22 mouse cellular contexts compared by ENCODE assay signal in genomic region chr8:18217599-18217998, GRCm38 (mm10).
A peak's percentile ranks its signal among the peaks of the same experiment; 100 is the strongest.
DNase-seq lines count a peak whose midpoint lies in the region; ATAC-seq and TF ChIP-seq lines count a peak whose summit lies in the region.
"Had no signal": no experiment of that assay in that cellular context is flagged by ENCODE, and none has a peak within 500 bp of the region (broad histone marks: within the 10 kb centered on the region; RNA-seq: fewer than 3 reads in every experiment).

No protein-coding gene starts in this region.

- H3K36me3 ChIP-seq in forebrain, embryonic 14.5 days (ENCODE audit: control insufficient read depth, insufficient read depth, low read length), result no peaks in the 10 kb centered on the region
- no peaks in the 10 kb centered on the region for H3K36me3 ChIP-seq in forebrain, embryonic 11.5 days (ENCODE audit: control insufficient read depth, insufficient read depth, low read length)
- no peaks in the 10 kb centered on the region for H3K36me3 ChIP-seq in hindbrain, postnatal 0 days (ENCODE audit: insufficient read depth, low read length)
- H3K36me3 ChIP-seq in hindbrain, embryonic 13.5 days, result no peaks in the 10 kb centered on the region
- H3K36me3 ChIP-seq in midbrain, postnatal 0 days (ENCODE audit: insufficient read depth, low read length), result no peaks in the 10 kb centered on the region
- H3K36me3 ChIP-seq in midbrain, embryonic 16.5 days (ENCODE audit: control insufficient read depth, insufficient read depth, low read length), result no peaks in the 10 kb centered on the region
- H3K36me3 ChIP-seq: forebrain, embryonic 10.5 days; heart, embryonic 10.5 days; heart, embryonic 13.5 days; hindbrain, embryonic 15.5 days; intestine, embryonic 15.5 days had no signal

- no peaks in the 10 kb centered on the region for H3K9me3 ChIP-seq in forebrain, embryonic 14.5 days (replicated peaks; ENCODE audit: control insufficient read depth, low read length)
- H3K9me3 ChIP-seq in forebrain, embryonic 11.5 days (ENCODE audit: control insufficient read depth, low read length), result no peaks in the 10 kb centered on the region
- H3K9me3 ChIP-seq in hindbrain, postnatal 0 days (ENCODE audit: low read length), result no peaks in the 10 kb centered on the region
- H3K9me3 ChIP-seq in hindbrain, embryonic 13.5 days, result no peaks in the 10 kb centered on the region
- H3K9me3 ChIP-seq in midbrain, postnatal 0 days (ENCODE audit: low read length), result no peaks in the 10 kb centered on the region
- H3K9me3 ChIP-seq in midbrain, embryonic 16.5 days (replicated peaks; ENCODE audit: control insufficient read depth, low read length, poor library complexity, severe bottlenecking), result no peaks in the 10 kb centered on the region
- H3K9me3 ChIP-seq: forebrain, embryonic 10.5 days; heart, embryonic 10.5 days; heart, embryonic 13.5 days; hindbrain, embryonic 15.5 days; intestine, embryonic 15.5 days had no signal

- no peaks in the 10 kb centered on the region for H3K27me3 ChIP-seq in forebrain, embryonic 14.5 days (replicated peaks; ENCODE audit: control insufficient read depth, insufficient read depth, low read length)
- H3K27me3 ChIP-seq in forebrain, embryonic 11.5 days (ENCODE audit: control insufficient read depth, insufficient read depth, low read length), result no peaks in the 10 kb centered on the region
- no peaks in the 10 kb centered on the region for H3K27me3 ChIP-seq in hindbrain, postnatal 0 days (ENCODE audit: insufficient read depth, low read length)
- no peaks in the 10 kb centered on the region for H3K27me3 ChIP-seq in hindbrain, embryonic 13.5 days
- no peaks in the 10 kb centered on the region for H3K27me3 ChIP-seq in midbrain, postnatal 0 days (ENCODE audit: insufficient read depth, low read length)
- H3K27me3 ChIP-seq in midbrain, embryonic 16.5 days (ENCODE audit: control insufficient read depth, insufficient read depth, low read depth, low read length), result no peaks in the 10 kb centered on the region
- H3K27me3 ChIP-seq: heart, embryonic 13.5 days; hindbrain, embryonic 15.5 days; intestine, embryonic 15.5 days had no signal

- 0 out of 2 replicates have a peak, but pooled peaks cover 2% of the 10 kb centered on the region for H3K4me1 ChIP-seq in forebrain, embryonic 14.5 days (ENCODE audit: control insufficient read depth, insufficient read depth, low read length)
- H3K4me1 ChIP-seq in forebrain, embryonic 11.5 days (replicated peaks; ENCODE audit: control insufficient read depth, insufficient read depth, low read length), result no peaks in the 10 kb centered on the region
- no peaks in the 10 kb centered on the region for H3K4me1 ChIP-seq in hindbrain, postnatal 0 days (ENCODE audit: insufficient read depth, low read length)
- no peaks in the 10 kb centered on the region for H3K4me1 ChIP-seq in hindbrain, embryonic 13.5 days (replicated peaks)
- no peaks in the 10 kb centered on the region for H3K4me1 ChIP-seq in midbrain, postnatal 0 days (ENCODE audit: insufficient read depth, low read length)
- H3K4me1 ChIP-seq in midbrain, embryonic 16.5 days (ENCODE audit: control insufficient read depth, insufficient read depth, low read length), result no peaks in the 10 kb centered on the region
- H3K4me1 ChIP-seq: forebrain, embryonic 10.5 days; heart, embryonic 10.5 days; heart, embryonic 13.5 days; hindbrain, embryonic 15.5 days; intestine, embryonic 15.5 days had no signal

- H3K4me3 ChIP-seq in forebrain, embryonic 14.5 days (ENCODE audit: low read depth, low read length), result no peak overlapping the region
- H3K4me3 ChIP-seq in forebrain, embryonic 11.5 days (ENCODE audit: low read depth, low read length), result no peak overlapping the region
- H3K4me3 ChIP-seq in hindbrain, postnatal 0 days (ENCODE audit: low read length), result no peak overlapping the region
- H3K4me3 ChIP-seq in hindbrain, embryonic 13.5 days, result no peak overlapping the region
- no peak overlapping the region for H3K4me3 ChIP-seq in midbrain, postnatal 0 days (ENCODE audit: low read depth, low read length)
- no peak overlapping the region for H3K4me3 ChIP-seq in midbrain, embryonic 16.5 days (ENCODE audit: low read depth, low read length)
- H3K4me3 ChIP-seq: forebrain, embryonic 10.5 days; heart, adult 2 months; heart, embryonic 10.5 days; heart, embryonic 13.5 days; hindbrain, embryonic 15.5 days; intestine, embryonic 15.5 days had no signal

- no peak overlapping the region for H3K4me2 ChIP-seq in forebrain, embryonic 14.5 days (ENCODE audit: low read length)
- no peak overlapping the region for H3K4me2 ChIP-seq in forebrain, embryonic 11.5 days (ENCODE audit: low read depth, low read length, severe bottlenecking)
- no peak overlapping the region for H3K4me2 ChIP-seq in hindbrain, postnatal 0 days (ENCODE audit: low read depth, low read length)
- no peak overlapping the region for H3K4me2 ChIP-seq in hindbrain, embryonic 13.5 days
- H3K4me2 ChIP-seq in midbrain, postnatal 0 days (ENCODE audit: low read depth, low read length, poor library complexity, severe bottlenecking), result no peak overlapping the region
- H3K4me2 ChIP-seq in midbrain, embryonic 16.5 days (ENCODE audit: low read length), result no peak overlapping the region
- H3K4me2 ChIP-seq: heart, embryonic 13.5 days; hindbrain, embryonic 15.5 days; intestine, embryonic 15.5 days had no signal

- H3K27ac ChIP-seq in forebrain, embryonic 14.5 days (ENCODE audit: low read depth, low read length), result no peak overlapping the region
- H3K27ac ChIP-seq in forebrain, embryonic 11.5 days (ENCODE audit: low read depth, low read length), result no peak overlapping the region
- no peak overlapping the region for H3K27ac ChIP-seq in hindbrain, postnatal 0 days
- H3K27ac ChIP-seq in hindbrain, embryonic 13.5 days, result no peak overlapping the region
- no peak overlapping the region for H3K27ac ChIP-seq in midbrain, postnatal 0 days (ENCODE audit: low read depth, low read length)
- H3K27ac ChIP-seq in midbrain, embryonic 16.5 days (ENCODE audit: low read length), result no peak overlapping the region
- H3K27ac ChIP-seq: forebrain, embryonic 10.5 days; heart, adult 2 months; heart, embryonic 10.5 days; heart, embryonic 13.5 days; hindbrain, embryonic 15.5 days; intestine, embryonic 15.5 days had no signal

- WGBS in forebrain, embryonic 14.5 days, result 53% methylated on average over 2 of the region's 2 CpGs
- WGBS in forebrain, embryonic 11.5 days, result 84% methylated on average over 2 of the region's 2 CpGs
- 43% methylated on average over 2 of the region's 2 CpGs for WGBS in hindbrain, postnatal 0 days
- 59% methylated on average over 2 of the region's 2 CpGs for WGBS in hindbrain, embryonic 13.5 days
- 56% methylated on average over 2 of the region's 2 CpGs for WGBS in midbrain, postnatal 0 days
- 73% methylated on average over 2 of the region's 2 CpGs for WGBS in midbrain, embryonic 16.5 days

- TF ChIP-seq CTCF in hindbrain, postnatal 0 days (IDR thresholded peaks at IDR 0.05; ENCODE audit: low read depth), result no peak
- no peak for TF ChIP-seq CTCF in midbrain, postnatal 0 days (IDR thresholded peaks at IDR 0.05)

- peak; percentile 70 to 73 for DNase-seq in cerebellum, postnatal 10 days
- DNase-seq in cerebellum, adult 8-10 months, result no peak
- peak; percentile 13 for DNase-seq in forebrain, embryonic 14.5 days (ENCODE audit: low spot score)
- DNase-seq in forebrain, embryonic 11.5 days (ENCODE audit: low spot score), result no peak
- peak; percentile 22 for DNase-seq in hindbrain, postnatal 0 days (ENCODE audit: low spot score)
- peak; percentile 21 for DNase-seq in midbrain, postnatal 0 days (ENCODE audit: low spot score)
- DNase-seq: adrenal gland, adult 8-10 months; adrenal gland, postnatal 25 days; gastrocnemius, postnatal 10 days; gastrocnemius, postnatal 36 days; heart, adult 2 months; heart, postnatal 14 days; heart, postnatal 4 days; kidney, adult 11 months had no signal

- no peak overlapping the region for H3K9ac ChIP-seq in forebrain, embryonic 14.5 days (ENCODE audit: low read length)
- H3K9ac ChIP-seq in forebrain, embryonic 11.5 days (ENCODE audit: low read length), result no peak overlapping the region
- H3K9ac ChIP-seq in hindbrain, postnatal 0 days (replicated peaks; ENCODE audit: low read length), result no peak overlapping the region
- H3K9ac ChIP-seq in hindbrain, embryonic 13.5 days, result no peak overlapping the region
- H3K9ac ChIP-seq in midbrain, postnatal 0 days (replicated peaks; ENCODE audit: low read length, poor library complexity, severe bottlenecking), result no peak overlapping the region
- no peak overlapping the region for H3K9ac ChIP-seq in midbrain, embryonic 16.5 days (ENCODE audit: low read depth, low read length)
- H3K9ac ChIP-seq: heart, embryonic 13.5 days; hindbrain, embryonic 15.5 days; intestine, embryonic 15.5 days had no signal

- ATAC-seq in forebrain, embryonic 14.5 days, result no peak
- ATAC-seq in forebrain, embryonic 11.5 days (replicated peaks; ENCODE audit: low FRiP score), result no peak
- no peak for ATAC-seq in hindbrain, postnatal 0 days
- no peak for ATAC-seq in hindbrain, embryonic 13.5 days (ENCODE audit: low FRiP score)
- no peak for ATAC-seq in midbrain, postnatal 0 days (ENCODE audit: low FRiP score)
- no peak for ATAC-seq in midbrain, embryonic 16.5 days
- ATAC-seq: activated CD4-positive, CD25-positive, alpha-beta regulatory T cell, adult 4 months; intestine, embryonic 15.5 days had no signal

Comparison
In these comparisons a context has a peak if more than half of its experiments do, and no peak if none do; other contexts are left out.
1. DNase-seq: peak in cerebellum, postnatal 10 days (2 of 2), forebrain, embryonic 14.5 days (single experiment), hindbrain, postnatal 0 days (single experiment) and midbrain, postnatal 0 days (single experiment); none in cerebellum, adult 8-10 months (single experiment) and forebrain, embryonic 11.5 days (single experiment).